Mouse (Mus musculus): ENCODE measurements at regions not wholly inside any gene's neighbourhood (a gene's known extent, or its start where the extent isn't known, plus 50 kb on each side); places are given as distances from the start of the nearest gene placed in this dataset.

GRCm38 (mm10) chr7:67428388-67428787, 55.7 kb upstream of the Mef2a start:
- DNase-seq: no peak

GRCm38 (mm10) chr7:67426076-67426475, 53.4 kb upstream of the Mef2a start:
- no peak for DNase-seq

- DNase-seq: no peak
Observed at GRCm38 (mm10) chr7:67425581-67425980, 52.9 kb upstream of the Mef2a start.

GRCm38 (mm10) chr7:67424810-67425485, 52.3 kb upstream of the Mef2a start:
- DNase-seq: no peak

Data from B cell, adult 2 months (primary cell).